Mouse (Mus musculus): Measurements from ENCODE around the gene Nos1ap. TPM values are rescaled to one million over a fixed set of nuclear protein-coding genes. Genes with fewer than 3 reads are reported as not detected.

Gene Nos1ap
- polyA plus RNA-seq, 1 experiment from 2014 or later = 16.3 TPM

GRCm38 (mm10) chr1:170590531-170590930 lies 870 bp upstream of the Nos1ap start:
- H3K4me1 ChIP-seq (replicated peaks; ENCODE audit: insufficient read depth, low read length) = 0 out of 2 replicates have a peak, but pooled peaks cover 3% of the 10 kb centered on the region
- 60% methylated on average over 4 of the region's 4 CpGs for WGBS

GRCm38 (mm10) chr1:170590041-170590360 lies 340 bp upstream of the Nos1ap start:
- Histone ChIP-seq H3K27ac (peak overlapping the region; percentile 76; the same call in 1 of the 2 replicates), H3K4me2 (ENCODE audit: low read length) (peak overlapping the region; percentile 98), H3K9me3 (replicated peaks; ENCODE audit: low read length) (no peaks in the 10 kb centered on the region; the same call in 1 of the 2 replicates), H3K27me3 (ENCODE audit: insufficient read depth, low read length) (no peaks in the 10 kb centered on the region), H3K4me1 (replicated peaks; ENCODE audit: insufficient read depth, low read length) (0 out of 2 replicates have a peak, but pooled peaks cover 3% of the 10 kb centered on the region), H3K4me3 (replicated peaks; ENCODE audit: low read depth, low read length) (peak overlapping the region; percentile 91), H3K36me3 (ENCODE audit: insufficient read depth, low read length) (0 out of 2 replicates have a peak, but pooled peaks cover 4% of the 10 kb centered on the region), H3K9ac (ENCODE audit: low read depth, low read length) (peak overlapping the region; percentile 86)
- no peak for ATAC-seq (replicated peaks; ENCODE audit: low FRiP score, low read depth)
- no peak for TF ChIP-seq CTCF (IDR thresholded peaks at IDR 0.05; ENCODE audit: low read depth)
- DNase-seq (ENCODE audit: low spot score) = no peak
- WGBS = 5% methylated on average over 11 of the region's 11 CpGs

More at GRCm38 (mm10) chr1:170590531-170590930, 870 bp upstream of the Nos1ap start:
- Histone ChIP-seq H3K9me3 (replicated peaks; ENCODE audit: low read length) (no peaks in the 10 kb centered on the region; the same call in 1 of the 2 replicates), H3K27ac (no peak overlapping the region), H3K27me3 (ENCODE audit: insufficient read depth, low read length) (no peaks in the 10 kb centered on the region), H3K4me2 (ENCODE audit: low read length) (no peak overlapping the region), H3K4me3 (replicated peaks; ENCODE audit: low read depth, low read length) (no peak overlapping the region), H3K9ac (ENCODE audit: low read depth, low read length) (no peak overlapping the region), H3K36me3 (ENCODE audit: insufficient read depth, low read length) (0 out of 2 replicates have a peak, but pooled peaks cover 1% of the 10 kb centered on the region)
- DNase-seq (ENCODE audit: low spot score) = no peak
- TF ChIP-seq CTCF (IDR thresholded peaks at IDR 0.05; ENCODE audit: low read depth) = no peak
- ATAC-seq (replicated peaks; ENCODE audit: low FRiP score, low read depth) = no peak

- H3K27ac ChIP-seq = peak overlapping the region; percentile 76; the same call in 1 of the 2 replicates
- ATAC-seq (replicated peaks; ENCODE audit: low FRiP score, low read depth) (0 out of 2 replicates have a peak, but pooled peaks have one; percentile 4), DNase-seq (ENCODE audit: low spot score) (no peak)
- H3K9me3 ChIP-seq (replicated peaks; ENCODE audit: low read length) = no peaks in the 10 kb centered on the region; the same call in 1 of the 2 replicates
- no peaks in the 10 kb centered on the region for H3K27me3 ChIP-seq (ENCODE audit: insufficient read depth, low read length)
- 0 out of 2 replicates have a peak, but pooled peaks cover 4% of the 10 kb centered on the region for H3K36me3 ChIP-seq (ENCODE audit: insufficient read depth, low read length)
- H3K4me1 ChIP-seq (replicated peaks; ENCODE audit: insufficient read depth, low read length) = 0 out of 2 replicates have a peak, but pooled peaks cover 3% of the 10 kb centered on the region
- WGBS = 4% methylated on average over 8 of the region's 8 CpGs
- peak overlapping the region; percentile 91 for H3K4me3 ChIP-seq (replicated peaks; ENCODE audit: low read depth, low read length)
- peak overlapping the region; percentile 98 for H3K4me2 ChIP-seq (ENCODE audit: low read length)
- H3K9ac ChIP-seq (ENCODE audit: low read depth, low read length) = peak overlapping the region; percentile 86
- no peak for TF ChIP-seq CTCF (IDR thresholded peaks at IDR 0.05; ENCODE audit: low read depth)
Observed at GRCm38 (mm10) chr1:170588879-170589218, 812 bp downstream of the Nos1ap start.

- H3K9ac ChIP-seq (ENCODE audit: low read depth, low read length) = no peak overlapping the region
- no peaks in the 10 kb centered on the region for H3K27me3 ChIP-seq (ENCODE audit: insufficient read depth, low read length)
- no peak overlapping the region for H3K27ac ChIP-seq
- 0 out of 2 replicates have a peak, but pooled peaks cover 4% of the 10 kb centered on the region for H3K36me3 ChIP-seq (ENCODE audit: insufficient read depth, low read length)
- TF ChIP-seq CTCF (IDR thresholded peaks at IDR 0.05; ENCODE audit: low read depth) = no peak
- 0 out of 2 replicates have a peak, but pooled peaks cover 3% of the 10 kb centered on the region for H3K4me1 ChIP-seq (replicated peaks; ENCODE audit: insufficient read depth, low read length)
- 30% methylated on average over 6 of the region's 6 CpGs for WGBS
- H3K4me3 ChIP-seq (replicated peaks; ENCODE audit: low read depth, low read length) = peak overlapping the region; percentile 91
- ATAC-seq (replicated peaks; ENCODE audit: low FRiP score, low read depth) (0 out of 2 replicates have a peak, but pooled peaks have one; percentile 19), DNase-seq (ENCODE audit: low spot score) (peak; percentile 24)
- peak overlapping the region; percentile 98 for H3K4me2 ChIP-seq (ENCODE audit: low read length)
- H3K9me3 ChIP-seq (replicated peaks; ENCODE audit: low read length) = no peaks in the 10 kb centered on the region; the same call in 1 of the 2 replicates
Observed at GRCm38 (mm10) chr1:170588353-170588752, 1.3 kb downstream of the Nos1ap start.

DNA sequence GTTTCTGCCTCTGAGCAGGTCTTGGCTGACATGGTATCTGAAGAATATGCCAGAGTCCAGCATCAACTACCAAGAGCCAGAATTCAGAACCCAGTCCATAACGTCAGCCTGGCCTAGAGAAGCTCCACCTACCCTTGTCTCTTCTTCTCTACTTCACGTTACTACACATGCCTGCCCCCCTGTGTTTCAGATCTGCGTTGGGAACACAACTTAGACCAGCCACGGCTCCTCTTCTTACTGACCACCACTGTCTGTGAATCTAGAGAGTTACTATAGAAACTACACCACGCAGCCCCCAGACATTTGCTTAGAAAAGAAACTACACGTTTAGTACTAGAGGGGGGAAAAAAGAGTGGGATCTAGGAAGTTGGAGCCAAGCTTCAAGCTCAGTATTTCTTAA lies 2.9 kb downstream of the Nos1ap start:
- Histone ChIP-seq H3K9me3 (replicated peaks; ENCODE audit: low read length) (no peaks in the 10 kb centered on the region; the same call in 1 of the 2 replicates), H3K27ac (no peak overlapping the region), H3K4me1 (replicated peaks; ENCODE audit: insufficient read depth, low read length) (0 out of 2 replicates have a peak, but pooled peaks cover 3% of the 10 kb centered on the region), H3K9ac (ENCODE audit: low read depth, low read length) (no peak overlapping the region), H3K36me3 (ENCODE audit: insufficient read depth, low read length) (0 out of 2 replicates have a peak, but pooled peaks cover 4% of the 10 kb centered on the region), H3K4me3 (replicated peaks; ENCODE audit: low read depth, low read length) (no peak overlapping the region), H3K4me2 (ENCODE audit: low read length) (0 out of 2 replicates have a peak overlapping the region, but pooled peaks have one; percentile 98), H3K27me3 (ENCODE audit: insufficient read depth, low read length) (no peaks in the 10 kb centered on the region)
- DNase-seq (ENCODE audit: low spot score) = no peak
- peak; percentile 26; the same call in 1 of the 2 replicates for TF ChIP-seq CTCF (IDR thresholded peaks at IDR 0.05; ENCODE audit: low read depth)
- no peak for ATAC-seq (replicated peaks; ENCODE audit: low FRiP score, low read depth)
- 75% methylated on average over 6 of the region's 6 CpGs for WGBS

- Histone ChIP-seq H3K36me3 (ENCODE audit: insufficient read depth, low read length) (0 out of 2 replicates have a peak, but pooled peaks cover 4% of the 10 kb centered on the region), H3K9me3 (replicated peaks; ENCODE audit: low read length) (no peaks in the 10 kb centered on the region; the same call in 1 of the 2 replicates), H3K4me3 (replicated peaks; ENCODE audit: low read depth, low read length) (no peak overlapping the region), H3K4me2 (ENCODE audit: low read length) (no peak overlapping the region), H3K27ac (no peak overlapping the region), H3K4me1 (replicated peaks; ENCODE audit: insufficient read depth, low read length) (peaks cover 12% of the 10 kb centered on the region), H3K9ac (ENCODE audit: low read depth, low read length) (no peak overlapping the region), H3K27me3 (ENCODE audit: insufficient read depth, low read length) (no peaks in the 10 kb centered on the region)
- DNase-seq (ENCODE audit: low spot score) = no peak
- ATAC-seq (replicated peaks; ENCODE audit: low FRiP score, low read depth) = no peak
- no peak for TF ChIP-seq CTCF (IDR thresholded peaks at IDR 0.05; ENCODE audit: low read depth)
- WGBS = 95% methylated on average over 2 of the region's 2 CpGs
Observed at GRCm38 (mm10) chr1:170583925-170584324, 5.7 kb downstream of the Nos1ap start.
